Mouse (Mus musculus) embryonic facial prominence, embryonic 15.5 days (tissue): Measurements from ENCODE around the gene Gatb. TPM values are rescaled to one million over a fixed set of nuclear protein-coding genes. Genes with fewer than 3 reads are reported as not detected.

ENCODE experiments used
- ATAC-seq: fragments of 200-750 bp; cut with Nextera tagmentation; 2 replicates; pipeline ENCODE4 v1.8.0; 2017; ENCODE audit warnings: low read depth, moderate TSS enrichment; ENCODE audit not compliant: insufficient number of reproducible peaks, low FRiP score, low TSS enrichment
- H3K27ac ChIP-seq: fragments of 300-500 bp; sonication (generic); replicated peaks from 2 replicates; pipeline ENCODE4 v1.5.1; 2015; ENCODE audit warnings: mild to moderate bottlenecking, inconsistent platforms
- H3K27me3 ChIP-seq: fragments of 300-500 bp; sonication (generic); 2 replicates; pipeline ENCODE4 v1.6.1; 2015; ENCODE audit warnings: inconsistent platforms
- H3K36me3 ChIP-seq: fragments of 300-500 bp; sonication (generic); 2 replicates; pipeline ENCODE4 v1.6.1; 2015; ENCODE audit warnings: mild to moderate bottlenecking, inconsistent platforms
- H3K4me1 ChIP-seq: fragments of 300-500 bp; sonication (generic); 2 replicates; pipeline ENCODE4 v1.6.1; 2015; ENCODE audit warnings: inconsistent platforms
- H3K4me2 ChIP-seq: fragments of 300-500 bp; sonication (generic); replicated peaks from 2 replicates; pipeline ENCODE4 v1.6.1; 2015; ENCODE audit warnings: mild to moderate bottlenecking, inconsistent platforms
- H3K4me3 ChIP-seq: fragments of 300-500 bp; sonication (generic); replicated peaks from 2 replicates; pipeline ENCODE4 v1.5.1; 2015; ENCODE audit warnings: mild to moderate bottlenecking, inconsistent platforms
- H3K9ac ChIP-seq: fragments of 300-500 bp; sonication (generic); 2 replicates; pipeline ENCODE4 v1.6.1; 2015; ENCODE audit warnings: inconsistent platforms
- H3K9me3 ChIP-seq: fragments of 300-500 bp; sonication (generic); replicated peaks from 2 replicates; pipeline ENCODE4 v1.6.1; 2016; ENCODE audit warnings: inconsistent platforms
- WGBS: fragments of 180-500 bp; shearing (Covaris S2); methylation state at CpG from one replicate; pipeline ENCODE4 v1.1.7; 2015; 5-methylcytosine and 5-hydroxymethylcytosine counted together
- polyA plus RNA-seq: library from polyadenylated mRNA; unstranded; fragments of >200 nt; fragmentation: Nextera tagmentation; extraction: Ambion mirVana; gene quantifications from 2 replicates; pipeline ENCODE4 v1.2.1, GENCODE M21; 2015

Gatb gene
- polyA plus RNA-seq, 1 experiment from 2014 or later, result 17.7 TPM

DNA sequence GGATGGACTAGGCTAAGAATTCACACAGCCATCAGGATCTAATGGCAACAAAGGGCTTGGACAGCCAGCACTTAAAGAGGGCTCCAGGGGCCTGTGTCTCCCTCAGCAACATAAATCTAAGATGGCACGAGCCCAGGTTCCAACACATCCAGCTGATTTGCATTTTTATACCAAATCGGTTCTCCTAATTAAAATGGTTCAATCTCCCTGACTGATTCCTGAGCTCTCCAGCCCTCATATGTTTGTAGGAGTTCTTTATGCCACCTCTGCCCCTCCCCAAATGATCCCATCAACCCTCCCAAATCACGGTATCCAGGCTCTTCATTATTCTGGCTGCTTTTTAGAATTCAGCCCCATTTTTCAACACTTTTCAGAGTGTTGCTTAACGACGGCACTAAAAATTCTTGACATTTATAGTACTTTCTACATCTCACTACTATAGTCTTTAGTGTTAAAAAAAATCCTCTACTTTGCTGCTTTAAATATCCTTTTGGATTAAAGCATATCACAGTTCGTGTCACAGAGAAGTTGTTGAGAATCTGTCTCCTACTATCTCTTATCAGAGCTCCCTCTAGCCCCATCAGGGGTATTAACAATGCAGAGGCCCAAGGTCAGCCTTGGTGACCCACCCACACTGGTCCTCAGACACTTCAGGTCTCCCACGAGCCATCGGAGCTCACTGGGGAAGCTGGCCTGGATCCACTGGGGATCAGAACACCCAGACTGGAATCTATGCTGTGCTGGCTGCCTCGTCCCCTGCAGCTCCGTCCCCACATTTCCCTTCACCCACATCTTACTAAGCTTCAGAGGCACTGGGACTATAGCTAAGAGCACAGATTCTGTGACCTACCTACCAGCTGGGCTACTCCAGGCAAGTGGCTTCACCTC is 88.3 kb downstream of the Gatb start:
- Histone ChIP-seq H3K27me3 (no peaks in the 10 kb centered on the region), H3K27ac (no peak overlapping the region), H3K9ac (no peak overlapping the region), H3K9me3 (no peaks in the 10 kb centered on the region), H3K4me1 (no peaks in the 10 kb centered on the region), H3K4me3 (no peak overlapping the region), H3K4me2 (no peak overlapping the region), H3K36me3 (no peaks in the 10 kb centered on the region)
- 86% methylated on average over 10 of the region's 10 CpGs for WGBS
- ATAC-seq, result no peak

DNA sequence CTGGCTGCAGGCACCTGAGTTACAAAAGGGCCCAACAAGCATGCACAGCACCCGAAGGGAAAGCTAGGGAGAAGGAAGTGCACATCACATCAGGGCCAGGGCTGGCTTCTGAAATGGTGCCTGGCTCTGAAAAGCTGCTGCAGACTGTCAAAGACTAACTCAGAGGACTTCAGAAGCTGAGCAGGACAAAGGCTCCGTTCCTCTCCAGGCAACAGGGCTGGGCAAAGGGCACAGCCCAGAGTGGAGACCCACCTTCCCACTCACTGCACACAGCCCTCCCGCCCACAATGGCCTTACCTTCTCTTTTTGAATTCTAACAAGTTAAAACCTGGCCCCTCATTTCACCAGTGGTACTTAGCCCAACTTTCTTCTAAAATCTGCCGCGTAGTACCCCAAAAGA is 89.9 kb downstream of the Gatb start:
- Histone ChIP-seq H3K4me3 (no peak overlapping the region), H3K9ac (no peak overlapping the region), H3K36me3 (no peaks in the 10 kb centered on the region), H3K4me1 (no peaks in the 10 kb centered on the region), H3K9me3 (no peaks in the 10 kb centered on the region), H3K27me3 (no peaks in the 10 kb centered on the region), H3K4me2 (no peak overlapping the region), H3K27ac (no peak overlapping the region)
- 79% methylated on average over 5 of the region's 5 CpGs for WGBS
- no peak for ATAC-seq

- H3K4me2 ChIP-seq, result no peak overlapping the region
- no peak for ATAC-seq
- 82% methylated on average over 10 of the region's 10 CpGs for WGBS
- H3K36me3 ChIP-seq, result no peaks in the 10 kb centered on the region
- no peak overlapping the region for H3K27ac ChIP-seq
- H3K9ac ChIP-seq, result no peak overlapping the region
- H3K9me3 ChIP-seq, result no peaks in the 10 kb centered on the region
- H3K27me3 ChIP-seq, result no peaks in the 10 kb centered on the region
- H3K4me1 ChIP-seq, result no peaks in the 10 kb centered on the region
- H3K4me3 ChIP-seq, result no peak overlapping the region
Measured at GRCm38 (mm10) chr3:85664591-85665171, 90.8 kb downstream of the Gatb start.

- no peaks in the 10 kb centered on the region for H3K4me1 ChIP-seq
- no peaks in the 10 kb centered on the region for H3K36me3 ChIP-seq
- H3K4me2 ChIP-seq, result no peak overlapping the region
- H3K27me3 ChIP-seq, result no peaks in the 10 kb centered on the region
- no peak overlapping the region for H3K4me3 ChIP-seq
- WGBS, result 75% methylated on average over 3 of the region's 3 CpGs
- H3K9me3 ChIP-seq, result no peaks in the 10 kb centered on the region
- no peak for ATAC-seq
- H3K27ac ChIP-seq, result no peak overlapping the region
- no peak overlapping the region for H3K9ac ChIP-seq
Measured at GRCm38 (mm10) chr3:85666166-85666565, 92.2 kb downstream of the Gatb start.

DNA sequence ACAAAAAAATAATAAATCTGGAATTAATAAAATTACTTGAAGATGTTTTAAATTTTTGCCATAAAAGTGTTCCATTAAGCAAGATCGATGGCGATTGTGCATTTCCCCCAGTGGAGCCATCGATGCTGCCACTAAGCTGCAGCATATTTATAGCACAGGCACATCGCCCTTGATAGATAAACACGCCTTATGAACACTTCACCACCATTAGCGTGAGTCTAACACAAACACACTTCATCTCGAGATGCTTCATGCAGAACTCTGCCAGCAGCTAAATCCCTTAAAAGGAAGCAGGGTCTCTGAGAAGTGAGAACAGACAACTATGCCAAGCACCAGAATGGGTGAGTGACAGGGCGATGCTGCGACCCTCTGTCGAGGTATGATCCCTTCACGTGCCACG is 92.8 kb downstream of the Gatb start:
- H3K9me3 ChIP-seq, result no peaks in the 10 kb centered on the region
- WGBS, result 76% methylated on average over 12 of the region's 12 CpGs
- no peaks in the 10 kb centered on the region for H3K27me3 ChIP-seq
- no peaks in the 10 kb centered on the region for H3K36me3 ChIP-seq
- H3K4me2 ChIP-seq, result no peak overlapping the region
- no peak overlapping the region for H3K27ac ChIP-seq
- no peaks in the 10 kb centered on the region for H3K4me1 ChIP-seq
- H3K4me3 ChIP-seq, result no peak overlapping the region
- ATAC-seq, result no peak
- H3K9ac ChIP-seq, result no peak overlapping the region

DNA sequence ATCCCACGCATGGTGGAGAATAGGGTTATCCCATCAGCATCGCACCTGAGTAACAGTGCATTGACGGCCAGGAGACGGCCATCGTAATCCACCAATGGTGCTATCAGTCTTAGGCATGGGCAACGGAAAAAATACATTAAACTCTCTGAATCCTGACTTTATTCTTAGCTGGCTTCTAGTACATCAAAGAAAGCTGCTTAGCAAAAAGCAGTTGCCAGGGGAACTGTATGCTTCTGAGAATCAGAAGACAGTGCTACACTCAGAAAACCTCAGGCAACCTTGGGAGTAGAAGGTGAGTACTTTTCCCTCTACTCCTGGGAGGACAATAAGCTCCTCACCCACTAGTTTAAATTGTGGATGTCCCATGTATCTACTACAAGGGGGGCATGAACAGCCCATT is 93.8 kb downstream of the Gatb start:
- no peak for ATAC-seq
- Histone ChIP-seq H3K4me3 (no peak overlapping the region), H3K9me3 (no peaks in the 10 kb centered on the region), H3K9ac (no peak overlapping the region), H3K4me1 (no peaks in the 10 kb centered on the region), H3K27me3 (no peaks in the 10 kb centered on the region), H3K36me3 (no peaks in the 10 kb centered on the region), H3K4me2 (no peak overlapping the region), H3K27ac (no peak overlapping the region)
- WGBS, result 84% methylated on average over 6 of the region's 6 CpGs

DNA sequence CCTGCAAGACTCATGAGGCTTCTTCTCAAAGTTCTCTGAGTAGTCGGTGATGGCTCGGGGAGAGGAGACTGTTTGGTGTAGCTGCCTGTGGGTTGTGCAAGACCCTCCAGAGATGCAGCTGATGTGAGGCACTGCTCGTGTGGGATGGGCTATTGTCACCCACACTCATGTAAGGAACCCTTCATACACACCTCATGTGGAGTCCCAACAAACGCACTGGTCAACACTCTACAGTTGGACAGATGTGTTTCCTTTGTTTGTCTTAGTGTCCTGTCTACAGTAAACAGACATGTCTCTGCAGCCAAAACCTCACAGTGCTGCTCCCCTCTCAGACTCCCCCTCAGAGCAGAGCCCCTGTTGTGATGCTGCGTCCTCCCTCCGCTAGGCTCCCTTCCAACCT is 95.9 kb downstream of the Gatb start:
- Histone ChIP-seq H3K27me3 (no peaks in the 10 kb centered on the region), H3K9me3 (no peaks in the 10 kb centered on the region), H3K27ac (no peak overlapping the region), H3K36me3 (no peaks in the 10 kb centered on the region; the same call in 1 of the 2 replicates), H3K4me3 (no peak overlapping the region), H3K9ac (no peak overlapping the region), H3K4me2 (no peak overlapping the region), H3K4me1 (no peaks in the 10 kb centered on the region)
- ATAC-seq, result no peak
- 85% methylated on average over 6 of the region's 6 CpGs for WGBS

- no peaks in the 10 kb centered on the region for H3K4me1 ChIP-seq
- H3K9me3 ChIP-seq, result no peaks in the 10 kb centered on the region
- no peak overlapping the region for H3K4me2 ChIP-seq
- ATAC-seq, result no peak
- no peak overlapping the region for H3K27ac ChIP-seq
- no peaks in the 10 kb centered on the region; the same call in 1 of the 2 replicates for H3K36me3 ChIP-seq
- no peaks in the 10 kb centered on the region for H3K27me3 ChIP-seq
- H3K4me3 ChIP-seq, result no peak overlapping the region
- 72% methylated on average over 8 of the region's 8 CpGs for WGBS
- H3K9ac ChIP-seq, result no peak overlapping the region
Measured at GRCm38 (mm10) chr3:85677133-85677532, 103.2 kb downstream of the Gatb start.

- no peaks in the 10 kb centered on the region; the same call in 1 of the 2 replicates for H3K36me3 ChIP-seq
- no peak overlapping the region for H3K4me2 ChIP-seq
- no peaks in the 10 kb centered on the region for H3K9me3 ChIP-seq
- WGBS, result 77% methylated on average over 3 of the region's 3 CpGs
- no peak for ATAC-seq
- H3K4me1 ChIP-seq, result no peaks in the 10 kb centered on the region
- H3K27me3 ChIP-seq, result no peaks in the 10 kb centered on the region
- H3K9ac ChIP-seq, result no peak overlapping the region
- H3K27ac ChIP-seq, result no peak overlapping the region
- H3K4me3 ChIP-seq, result no peak overlapping the region
Measured at GRCm38 (mm10) chr3:85677952-85678351, 104.0 kb downstream of the Gatb start.

- H3K9ac ChIP-seq, result no peak overlapping the region
- 91% methylated on average over 8 of the region's 8 CpGs for WGBS
- H3K4me3 ChIP-seq, result no peak overlapping the region
- no peak for ATAC-seq
- H3K4me2 ChIP-seq, result no peak overlapping the region
- H3K9me3 ChIP-seq, result no peaks in the 10 kb centered on the region
- H3K36me3 ChIP-seq, result no peaks in the 10 kb centered on the region; the same call in 1 of the 2 replicates
- no peaks in the 10 kb centered on the region for H3K4me1 ChIP-seq
- no peak overlapping the region for H3K27ac ChIP-seq
- H3K27me3 ChIP-seq, result no peaks in the 10 kb centered on the region
Measured at GRCm38 (mm10) chr3:85679312-85679933, 105.5 kb downstream of the Gatb start.

DNA sequence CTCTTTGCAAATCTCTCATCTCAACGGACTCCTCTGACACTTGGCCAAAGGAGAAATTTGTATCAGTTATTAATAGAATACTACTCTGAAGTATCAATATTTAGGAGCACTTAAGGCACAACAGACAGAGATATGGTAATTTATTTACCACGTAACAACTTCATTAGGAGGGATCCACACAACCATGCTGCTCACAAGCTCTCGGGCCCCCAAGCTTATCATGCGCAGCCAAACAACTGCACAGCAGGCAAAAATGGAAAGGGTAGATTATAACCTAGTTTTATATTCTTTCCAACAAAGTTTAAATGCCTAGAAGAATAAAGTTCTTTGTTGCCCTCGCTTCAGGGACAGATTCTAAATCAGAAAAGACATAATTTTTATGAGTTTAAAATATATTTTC is 106.0 kb downstream of the Gatb start:
- no peak overlapping the region for H3K27ac ChIP-seq
- H3K4me3 ChIP-seq, result no peak overlapping the region
- no peaks in the 10 kb centered on the region for H3K27me3 ChIP-seq
- H3K36me3 ChIP-seq, result no peaks in the 10 kb centered on the region; the same call in 1 of the 2 replicates
- no peak for ATAC-seq
- H3K9ac ChIP-seq, result no peak overlapping the region
- no peaks in the 10 kb centered on the region for H3K4me1 ChIP-seq
- H3K4me2 ChIP-seq, result no peak overlapping the region
- no peaks in the 10 kb centered on the region for H3K9me3 ChIP-seq
- WGBS, result 87% methylated on average over 5 of the region's 5 CpGs
